Mouse (Mus musculus): Measurements from ENCODE around the gene Taar9. TPM values are rescaled to one million over a fixed set of nuclear protein-coding genes. Genes with fewer than 3 reads are reported as not detected.

Taar9 gene
- 1 to 10 TPM in 1 of 2 experiments, under 1 TPM in 1; 0.14 to 1.4 TPM for polyA plus RNA-seq (2017; shearing (Covaris generic))

GRCm38 (mm10) chr10:24109434-24109833 is at the start of gene Taar9:
TSS of gene Taar9 (minus strand) at chr10:24109534.

DNA sequence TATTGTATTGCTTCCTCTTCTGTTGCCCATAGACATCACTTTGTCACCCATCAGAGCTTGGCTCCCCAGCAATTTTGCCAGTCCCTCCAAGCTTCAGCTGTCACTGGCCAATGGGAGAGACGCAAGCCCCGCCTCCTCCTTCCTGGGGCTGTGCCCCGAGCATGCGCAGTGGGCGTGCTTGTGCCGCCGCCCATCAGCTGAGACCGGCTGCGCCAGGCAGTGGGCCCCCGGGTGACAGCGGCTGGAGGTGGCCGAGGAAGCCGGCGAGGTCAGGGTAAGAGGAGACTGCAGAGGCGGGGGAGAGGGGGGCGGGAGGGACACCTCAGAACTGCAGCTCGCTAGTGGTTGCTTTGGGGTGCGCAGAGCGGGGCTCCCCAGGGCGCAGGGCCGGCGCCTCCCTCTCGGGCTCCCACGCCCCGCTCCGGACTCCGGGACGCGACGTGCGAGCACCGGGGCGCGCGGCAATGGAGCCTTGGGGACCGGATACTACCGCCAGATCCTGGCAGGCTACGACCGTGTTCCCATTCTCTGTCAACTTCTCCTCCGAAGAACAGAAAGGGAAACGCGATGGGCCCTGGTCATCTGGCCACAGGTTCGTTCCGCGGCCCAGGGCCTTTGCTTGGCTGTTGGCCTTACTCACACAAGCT is 39.9 kb upstream of the Taar9 start, which contains the start of gene Stx7:
Gene Stx7, plus strand, starts transcription at position 168 of the 647 bp plus-strand sequence.

DNA sequence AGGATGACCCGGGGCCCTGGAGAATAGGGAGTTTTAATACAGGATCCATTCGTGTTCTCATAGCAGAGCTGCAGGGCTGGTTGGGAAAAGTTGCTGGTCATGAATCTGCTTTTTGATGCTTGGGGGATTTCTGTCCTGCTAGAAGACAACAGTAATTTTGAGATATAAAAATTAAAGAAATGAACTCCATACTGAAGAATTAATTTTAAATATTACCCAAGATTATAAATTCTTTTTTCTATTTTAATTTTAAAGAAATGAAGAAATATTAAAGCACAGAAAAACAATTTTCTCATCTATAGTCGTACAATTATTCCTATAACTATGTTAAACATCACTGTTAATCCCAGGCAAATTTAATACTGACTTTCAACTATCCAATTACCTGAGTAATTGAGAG is 7.5 kb downstream of the Taar9 start, which contains the start of gene Taar8c:
Gene Taar8c, minus strand, starts transcription at position 101 of the 400 bp plus-strand sequence.

DNA sequence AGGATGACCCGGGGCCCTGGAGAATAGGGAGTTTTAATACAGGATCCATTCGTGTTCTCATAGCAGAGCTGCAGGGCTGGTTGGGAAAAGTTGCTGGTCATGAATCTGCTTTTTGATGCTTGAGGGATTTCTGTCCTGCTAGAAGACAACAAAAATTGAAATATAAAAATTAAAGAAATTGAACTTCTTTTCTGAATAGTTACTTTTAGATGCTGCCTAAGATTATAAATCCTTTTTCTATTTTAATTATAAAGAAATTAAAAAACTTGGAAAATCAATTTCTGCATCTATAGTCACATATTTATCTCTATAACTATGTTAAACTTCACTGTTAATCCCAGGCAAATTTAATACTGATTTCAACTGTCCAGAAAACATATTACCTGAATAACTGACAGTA is 17.1 kb downstream of the Taar9 start, which contains the start of gene Taar8b:
Gene Taar8b, minus strand, starts transcription at position 101 of the 400 bp plus-strand sequence.

DNA sequence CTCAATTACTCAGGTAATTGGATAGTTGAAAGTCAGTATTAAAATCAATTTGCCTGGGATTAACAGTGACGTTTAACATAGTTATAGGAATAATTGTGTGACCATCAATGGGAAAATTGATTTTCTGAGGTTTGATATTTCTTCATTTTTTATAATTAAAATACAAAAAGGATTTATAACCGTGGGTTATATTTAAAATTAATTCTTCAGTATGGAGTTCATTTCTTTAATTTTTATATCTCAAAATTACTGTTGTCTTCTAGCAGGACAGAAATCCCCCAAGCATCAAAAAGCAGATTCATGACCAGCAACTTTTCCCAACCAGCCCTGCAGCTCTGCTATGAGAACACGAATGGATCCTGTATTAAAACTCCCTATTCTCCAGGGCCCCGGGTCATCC is 33.1 kb downstream of the Taar9 start, which contains the start of gene Taar8a:
Gene Taar8a, plus strand, starts transcription at position 301 of the 400 bp plus-strand sequence.

Other genes with a start within 250 kb of the Taar9 start
- under 1 TPM; 0.53 to 0.74 TPM for gene Vnn1, start 214.8 kb downstream of the Taar9 start, polyA plus RNA-seq (2017; shearing (Covaris generic))
- 1 to 10 TPM in 1 of 2 experiments, not detected in 1; 1.7 TPM for gene Taar1, start 189.2 kb downstream of the Taar9 start, polyA plus RNA-seq (2017; shearing (Covaris generic))
- gene Taar2, start 171.0 kb downstream of the Taar9 start, polyA plus RNA-seq (2017; shearing (Covaris generic)) = not detected
- gene Taar3, start 160.0 kb downstream of the Taar9 start, polyA plus RNA-seq (2017; shearing (Covaris generic)) = not detected
- not detected for gene Taar4, start 149.0 kb downstream of the Taar9 start, polyA plus RNA-seq (2017; shearing (Covaris generic))
- 1 to 10 TPM in 1 of 2 experiments, not detected in 1; 1.2 TPM for gene Taar5, start 138.8 kb downstream of the Taar9 start, polyA plus RNA-seq (2017; shearing (Covaris generic))
- under 1 TPM in 1 of 2 experiments, not detected in 1; 0.16 TPM for gene Taar6, start 123.9 kb downstream of the Taar9 start, polyA plus RNA-seq (2017; shearing (Covaris generic))
- under 1 TPM in 1 of 2 experiments, not detected in 1; 0.36 TPM for gene Taar7a, start 116.1 kb downstream of the Taar9 start, polyA plus RNA-seq (2017; shearing (Covaris generic))
- under 1 TPM in 1 of 2 experiments, not detected in 1; 0.98 TPM for gene Taar7b, start 109.6 kb downstream of the Taar9 start, polyA plus RNA-seq (2017; shearing (Covaris generic))
- gene Taar7d, start 82.3 kb downstream of the Taar9 start, polyA plus RNA-seq (2017; shearing (Covaris generic)) = not detected
- under 1 TPM; 0.46 to 0.50 TPM for gene Taar7e, start 71.9 kb downstream of the Taar9 start, polyA plus RNA-seq (2017; shearing (Covaris generic))
- not detected for gene Taar7f, start 60.0 kb downstream of the Taar9 start, polyA plus RNA-seq (2017; shearing (Covaris generic))
- not detected for gene Taar8a, start 33.0 kb downstream of the Taar9 start, polyA plus RNA-seq (2017; shearing (Covaris generic))
- gene Taar8b, start 17.2 kb downstream of the Taar9 start, polyA plus RNA-seq (2017; shearing (Covaris generic)) = not detected
- not detected for gene Taar8c, start 7.6 kb downstream of the Taar9 start, polyA plus RNA-seq (2017; shearing (Covaris generic))
- 10 to 100 TPM; 39.8 to 48.8 TPM for gene Stx7, start 39.8 kb upstream of the Taar9 start, polyA plus RNA-seq (2017; shearing (Covaris generic))
- not detected for gene Moxd1, start 114.0 kb upstream of the Taar9 start, polyA plus RNA-seq (2017; shearing (Covaris generic))

Data from inflammation-experienced regulatory T-cells (primary cell).